Mouse (Mus musculus): ENCODE results near the gene Akna. TPM values are rescaled to one million over a fixed set of nuclear protein-coding genes. Genes with fewer than 3 reads are reported as not detected.

Akna gene
- polyA plus RNA-seq, 1 experiment: 11.5 TPM

- TF ChIP-seq POLR2A (IDR thresholded peaks at IDR 0.05; ENCODE audit: low read depth, low read length) (no peak), CTCF (IDR thresholded peaks at IDR 0.05; ENCODE audit: extremely low read depth, insufficient read length, insufficient replicate concordance, low read depth, low read length) (no peak)
- Histone ChIP-seq H3K36me3 (ENCODE audit: control insufficient read depth, insufficient read depth, low read length) (no peaks in the 10 kb centered on the region; the same call in 1 of the 2 replicates), H3K27ac (ENCODE audit: insufficient read depth, low read depth, low read length) (no peak overlapping the region), H3K4me3 (ENCODE audit: low read depth, low read length) (no peak overlapping the region), H3K4me1 (ENCODE audit: control insufficient read depth, insufficient read depth, insufficient read length, low read length) (no peaks in the 10 kb centered on the region; the same call in 1 of the 2 replicates), H3K27me3 (ENCODE audit: control insufficient read depth, insufficient read depth, low read length) (no peaks in the 10 kb centered on the region)
- 89% methylated on average over 10 of the region's 10 CpGs for WGBS
These were observed 5.1 kb downstream of the Akna start for GRCm38 (mm10) chr4:63397981-63398537.

GRCm38 (mm10) chr4:63391322-63391721 is 11.8 kb downstream of the Akna start:
- Histone ChIP-seq H3K36me3 (ENCODE audit: control insufficient read depth, insufficient read depth, low read length) (peaks cover 8% of the 10 kb centered on the region; the same call in 1 of the 2 replicates), H3K27ac (ENCODE audit: insufficient read depth, low read depth, low read length) (no peak overlapping the region), H3K4me3 (ENCODE audit: low read depth, low read length) (no peak overlapping the region), H3K4me1 (ENCODE audit: control insufficient read depth, insufficient read depth, insufficient read length, low read length) (peaks cover 4% of the 10 kb centered on the region), H3K27me3 (ENCODE audit: control insufficient read depth, insufficient read depth, low read length) (no peaks in the 10 kb centered on the region)
- 65% methylated on average over 6 of the region's 6 CpGs for WGBS
- TF ChIP-seq CTCF (IDR thresholded peaks at IDR 0.05; ENCODE audit: extremely low read depth, insufficient read length, insufficient replicate concordance, low read depth, low read length) (no peak), POLR2A (IDR thresholded peaks at IDR 0.05; ENCODE audit: low read depth, low read length) (no peak)

GRCm38 (mm10) chr4:63389887-63390528 is 13.1 kb downstream of the Akna start:
- Histone ChIP-seq H3K27me3 (ENCODE audit: control insufficient read depth, insufficient read depth, low read length) (no peaks in the 10 kb centered on the region), H3K4me1 (ENCODE audit: control insufficient read depth, insufficient read depth, insufficient read length, low read length) (peaks cover 7% of the 10 kb centered on the region), H3K27ac (ENCODE audit: insufficient read depth, low read depth, low read length) (no peak overlapping the region), H3K36me3 (ENCODE audit: control insufficient read depth, insufficient read depth, low read length) (peaks cover 10% of the 10 kb centered on the region; the same call in 1 of the 2 replicates), H3K4me3 (ENCODE audit: low read depth, low read length) (no peak overlapping the region)
- WGBS: 80% methylated on average over 11 of the region's 11 CpGs
- TF ChIP-seq CTCF (IDR thresholded peaks at IDR 0.05; ENCODE audit: extremely low read depth, insufficient read length, insufficient replicate concordance, low read depth, low read length) (no peak), POLR2A (IDR thresholded peaks at IDR 0.05; ENCODE audit: low read depth, low read length) (no peak)

- 65% methylated on average over 8 of the region's 8 CpGs for WGBS
- peak overlapping the region; percentile 38 for H3K27ac ChIP-seq (ENCODE audit: insufficient read depth, low read depth, low read length)
- H3K36me3 ChIP-seq (ENCODE audit: control insufficient read depth, insufficient read depth, low read length): peaks cover 10% of the 10 kb centered on the region; the same call in 1 of the 2 replicates
- H3K4me3 ChIP-seq (ENCODE audit: low read depth, low read length): no peak overlapping the region
- TF ChIP-seq CTCF (IDR thresholded peaks at IDR 0.05; ENCODE audit: extremely low read depth, insufficient read length, insufficient replicate concordance, low read depth, low read length) (no peak), POLR2A (IDR thresholded peaks at IDR 0.05; ENCODE audit: low read depth, low read length) (no peak)
- no peaks in the 10 kb centered on the region for H3K27me3 ChIP-seq (ENCODE audit: control insufficient read depth, insufficient read depth, low read length)
- peaks cover 7% of the 10 kb centered on the region for H3K4me1 ChIP-seq (ENCODE audit: control insufficient read depth, insufficient read depth, insufficient read length, low read length)
These were observed 13.8 kb downstream of the Akna start for GRCm38 (mm10) chr4:63389121-63389886.

- 88% methylated on average over 6 of the region's 6 CpGs for WGBS
- Histone ChIP-seq H3K27ac (ENCODE audit: insufficient read depth, low read depth, low read length) (no peak overlapping the region), H3K4me3 (ENCODE audit: low read depth, low read length) (no peak overlapping the region), H3K27me3 (ENCODE audit: control insufficient read depth, insufficient read depth, low read length) (no peaks in the 10 kb centered on the region), H3K4me1 (ENCODE audit: control insufficient read depth, insufficient read depth, insufficient read length, low read length) (peaks cover 7% of the 10 kb centered on the region), H3K36me3 (ENCODE audit: control insufficient read depth, insufficient read depth, low read length) (peaks cover 20% of the 10 kb centered on the region)
- TF ChIP-seq CTCF (IDR thresholded peaks at IDR 0.05; ENCODE audit: extremely low read depth, insufficient read length, insufficient replicate concordance, low read depth, low read length) (no peak), POLR2A (IDR thresholded peaks at IDR 0.05; ENCODE audit: low read depth, low read length) (no peak)
These were observed 15.1 kb downstream of the Akna start for GRCm38 (mm10) chr4:63388029-63388428.

GRCm38 (mm10) chr4:63385784-63386183 is 17.4 kb downstream of the Akna start:
- H3K4me3 ChIP-seq (ENCODE audit: low read depth, low read length): peak overlapping the region; percentile 29
- peak overlapping the region; percentile 90 for H3K27ac ChIP-seq (ENCODE audit: insufficient read depth, low read depth, low read length)
- TF ChIP-seq CTCF (IDR thresholded peaks at IDR 0.05; ENCODE audit: extremely low read depth, insufficient read length, insufficient replicate concordance, low read depth, low read length): no peak
- no peak for TF ChIP-seq POLR2A (IDR thresholded peaks at IDR 0.05; ENCODE audit: low read depth, low read length)
- no peaks in the 10 kb centered on the region for H3K27me3 ChIP-seq (ENCODE audit: control insufficient read depth, insufficient read depth, low read length)
- H3K36me3 ChIP-seq (ENCODE audit: control insufficient read depth, insufficient read depth, low read length): peaks cover 31% of the 10 kb centered on the region
- 63% methylated on average over 11 of the region's 11 CpGs for WGBS
- H3K4me1 ChIP-seq (ENCODE audit: control insufficient read depth, insufficient read depth, insufficient read length, low read length): peaks cover 7% of the 10 kb centered on the region

GRCm38 (mm10) chr4:63385253-63385652 is 17.9 kb downstream of the Akna start:
- peak overlapping the region; percentile 90 for H3K27ac ChIP-seq (ENCODE audit: insufficient read depth, low read depth, low read length)
- peaks cover 7% of the 10 kb centered on the region for H3K4me1 ChIP-seq (ENCODE audit: control insufficient read depth, insufficient read depth, insufficient read length, low read length)
- peaks cover 32% of the 10 kb centered on the region for H3K36me3 ChIP-seq (ENCODE audit: control insufficient read depth, insufficient read depth, low read length)
- H3K4me3 ChIP-seq (ENCODE audit: low read depth, low read length): no peak overlapping the region
- no peak for TF ChIP-seq POLR2A (IDR thresholded peaks at IDR 0.05; ENCODE audit: low read depth, low read length)
- no peak for TF ChIP-seq CTCF (IDR thresholded peaks at IDR 0.05; ENCODE audit: extremely low read depth, insufficient read length, insufficient replicate concordance, low read depth, low read length)
- no peaks in the 10 kb centered on the region for H3K27me3 ChIP-seq (ENCODE audit: control insufficient read depth, insufficient read depth, low read length)
- 83% methylated on average over 3 of the region's 3 CpGs for WGBS
